Mouse (Mus musculus) T-helper 2 cell (primary cell): Measurements from ENCODE around the gene Adh7.

Source experiments
- in situ Hi-C: fragments of 300-600 bp; cut with MboI, MseI; formaldehyde crosslinking; loops from one replicate; pipeline ENCODE4 v1.15.1; 2025; ENCODE audit warnings: high pct_unique_total_duplicates

Adh7 gene

DNA sequence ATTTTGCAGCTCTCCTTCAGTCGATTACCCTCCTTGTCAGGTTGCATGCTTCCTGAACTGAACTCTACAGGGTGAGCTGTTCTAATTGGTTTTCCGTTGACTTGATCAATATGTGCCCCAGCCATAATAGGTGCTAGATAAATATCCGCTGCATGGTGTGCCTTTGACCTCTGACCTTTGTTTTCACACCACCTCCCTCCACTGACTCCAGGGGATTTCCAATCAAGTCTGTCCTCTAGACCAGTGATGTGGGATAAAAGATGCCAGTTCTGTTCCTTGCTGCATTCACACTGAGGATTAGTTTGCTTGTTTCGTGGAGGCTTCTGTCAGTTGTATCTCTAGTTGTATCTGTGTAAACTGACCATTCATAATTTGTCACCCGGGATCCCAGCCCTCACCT, 36.6 kb downstream of the Adh7 start:
- in situ Hi-C loops: no loop called here

DNA sequence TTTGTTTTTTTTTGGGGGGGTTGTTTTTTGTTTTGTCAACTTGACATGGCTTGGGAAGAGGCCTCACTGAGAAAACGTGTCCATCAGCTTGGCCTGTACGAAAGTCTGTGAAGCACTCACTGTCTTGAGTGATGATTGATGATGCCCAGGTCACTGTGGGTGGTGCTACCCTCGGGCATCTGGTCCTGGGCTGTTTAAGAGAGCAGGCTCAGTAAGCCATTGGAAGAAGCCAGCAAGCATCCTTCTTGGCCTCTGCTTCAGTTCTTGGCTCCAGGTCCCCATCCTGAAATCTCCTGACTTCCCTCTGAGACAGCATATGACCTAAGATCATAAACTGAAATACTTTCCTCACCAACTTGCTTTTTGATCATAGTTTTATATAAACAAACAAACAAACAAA, 37.8 kb downstream of the Adh7 start:
- in situ Hi-C loops: no loop called here

- in situ Hi-C loops: no loop called here
These were observed 38.4 kb downstream of the Adh7 start for GRCm38 (mm10) chr3:138255780-138256550.

GRCm38 (mm10) chr3:138260721-138261669, 43.4 kb downstream of the Adh7 start, which contains the start of gene Adh1:
Gene Adh1, plus strand, starts transcription at chr3:138260991.
- in situ Hi-C loops: no loop called here

- in situ Hi-C loops: no loop called here
These were observed 45.0 kb downstream of the Adh7 start for GRCm38 (mm10) chr3:138262568-138262967.

- in situ Hi-C loops: no loop called here
These were observed 45.8 kb downstream of the Adh7 start for GRCm38 (mm10) chr3:138263154-138263930.

GRCm38 (mm10) chr3:138264648-138265047, 47.1 kb downstream of the Adh7 start:
- in situ Hi-C loops: no loop called here

DNA sequence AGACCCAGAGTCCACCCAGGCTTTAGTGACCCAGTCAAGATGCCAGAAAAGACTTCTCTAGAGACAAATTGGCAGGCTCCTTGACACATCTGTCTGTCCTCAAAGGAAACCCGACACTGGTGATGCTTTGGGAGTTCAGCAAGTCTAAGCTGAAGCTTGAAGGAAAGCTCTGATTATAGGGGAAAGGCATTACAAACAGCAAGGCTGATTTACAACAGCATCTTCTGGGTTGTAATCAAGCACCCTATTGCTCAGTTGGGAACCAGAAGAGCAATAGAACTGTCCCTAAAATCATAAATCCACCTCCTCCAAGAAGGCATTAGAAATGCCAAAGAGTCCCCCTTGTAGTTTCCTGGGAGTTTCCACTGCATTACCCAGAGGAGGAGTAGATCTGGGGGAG, 52.9 kb downstream of the Adh7 start:
- in situ Hi-C loops: no loop called here

GRCm38 (mm10) chr3:138271297-138271696, 53.7 kb downstream of the Adh7 start:
- in situ Hi-C loops: no loop called here

GRCm38 (mm10) chr3:138273080-138273479, 55.5 kb downstream of the Adh7 start:
- in situ Hi-C loops: no loop called here

GRCm38 (mm10) chr3:138275100-138275499, 57.5 kb downstream of the Adh7 start:
- in situ Hi-C loops: no loop called here

GRCm38 (mm10) chr3:138282556-138282955, 65.0 kb downstream of the Adh7 start:
- in situ Hi-C loops: no loop called here
